Mouse (Mus musculus): ENCODE data around the gene Zfp524. TPM values are rescaled to one million over a fixed set of nuclear protein-coding genes. Genes with fewer than 3 reads are reported as not detected.

The Zfp524 gene
- 52.2 and 54.6 TPM in 2 replicates for polyA plus RNA-seq (2012; rRNA removed)

- H3K36me3 ChIP-seq (ENCODE audit: control insufficient read depth, insufficient read depth, low read length) = peaks cover 31% of the 10 kb centered on the region
- peak within 1 kb of the TSS; percentile 96 for H3K27ac ChIP-seq (ENCODE audit: control insufficient read depth, insufficient read depth, low read length)
- WGBS = under 1% methylated on average over 42 of the region's 42 CpGs
- 0 out of 2 replicates have a peak, but pooled peaks cover under 1% of the 10 kb centered on the region for H3K4me1 ChIP-seq (replicated peaks; ENCODE audit: control insufficient read depth, insufficient read depth, low read length)
- DNase-seq = peak; percentile 97
- peak within 1 kb of the TSS; percentile 79 for H3K4me3 ChIP-seq (ENCODE audit: control insufficient read depth, insufficient read depth, low read length)
- no peaks in the 10 kb centered on the region; the same call in 1 of the 2 replicates for H3K27me3 ChIP-seq (ENCODE audit: control insufficient read depth, insufficient read depth, low read length)
- TF ChIP-seq POLR2A (IDR thresholded peaks at IDR 0.05; ENCODE audit: control insufficient read depth, extremely low read depth, insufficient read depth, low read length, poor library complexity) (peak; percentile 47; the same call in 1 of the 2 replicates), CTCF (IDR thresholded peaks at IDR 0.05; ENCODE audit: borderline replicate concordance, control insufficient read depth, extremely low read depth, insufficient read depth, low read length, poor library complexity) (peak; percentile 13; the same call in 1 of the 2 replicates)
Observed at GRCm38 (mm10) chr7:5014251-5015117, at the start of gene Zfp524, which contains the start of gene Fiz1. Gene Zfp524, plus strand, starts transcription at chr7:5014415. Gene Fiz1, minus strand, starts transcription at chr7:5014697.

DNA sequence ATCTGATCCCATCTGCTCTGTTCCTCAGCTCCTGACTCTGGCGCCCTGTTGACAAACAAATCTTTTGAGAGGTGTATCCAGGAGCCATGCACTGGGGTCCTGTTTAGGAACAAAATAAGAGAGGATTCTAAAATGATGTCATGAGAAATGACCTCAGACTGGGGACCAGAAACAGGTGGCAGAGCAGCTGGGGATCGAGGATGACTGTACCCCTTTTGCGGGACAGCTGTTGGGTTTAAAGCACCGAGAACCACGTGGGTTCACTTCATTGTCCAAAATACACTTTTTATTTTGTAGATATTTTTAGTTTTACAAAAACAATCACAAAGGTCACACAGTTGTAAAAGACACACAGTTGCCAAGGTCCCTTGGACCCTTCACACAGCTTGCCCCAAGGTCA lies 49.2 kb upstream of the Zfp524 start:
- TF ChIP-seq CTCF (IDR thresholded peaks at IDR 0.05; ENCODE audit: borderline replicate concordance, control insufficient read depth, extremely low read depth, insufficient read depth, low read length, poor library complexity) = no peak
- TF ChIP-seq POLR2A (IDR thresholded peaks at IDR 0.05; ENCODE audit: control insufficient read depth, extremely low read depth, insufficient read depth, low read length, poor library complexity) = no peak
- Histone ChIP-seq H3K27ac (ENCODE audit: control insufficient read depth, insufficient read depth, low read length) (no peak overlapping the region), H3K27me3 (ENCODE audit: control insufficient read depth, insufficient read depth, low read length) (no peaks in the 10 kb centered on the region), H3K4me3 (ENCODE audit: control insufficient read depth, insufficient read depth, low read length) (no peak overlapping the region), H3K36me3 (ENCODE audit: control insufficient read depth, insufficient read depth, low read length) (no peaks in the 10 kb centered on the region), H3K4me1 (replicated peaks; ENCODE audit: control insufficient read depth, insufficient read depth, low read length) (peaks cover 4% of the 10 kb centered on the region; the same call in 1 of the 2 replicates)
- WGBS = 70% methylated on average over 5 of the region's 5 CpGs
- no peak for DNase-seq

- Histone ChIP-seq H3K4me1 (replicated peaks; ENCODE audit: control insufficient read depth, insufficient read depth, low read length) (no peaks in the 10 kb centered on the region), H3K36me3 (ENCODE audit: control insufficient read depth, insufficient read depth, low read length) (no peaks in the 10 kb centered on the region), H3K4me3 (ENCODE audit: control insufficient read depth, insufficient read depth, low read length) (no peak within 1 kb of the TSS), H3K27ac (ENCODE audit: control insufficient read depth, insufficient read depth, low read length) (no peak within 1 kb of the TSS), H3K27me3 (ENCODE audit: control insufficient read depth, insufficient read depth, low read length) (0 out of 2 replicates have a peak, but pooled peaks cover 2% of the 10 kb centered on the region)
- 40% methylated on average over 6 of the region's 6 CpGs for WGBS
- TF ChIP-seq POLR2A (IDR thresholded peaks at IDR 0.05; ENCODE audit: control insufficient read depth, extremely low read depth, insufficient read depth, low read length, poor library complexity) (no peak), CTCF (IDR thresholded peaks at IDR 0.05; ENCODE audit: borderline replicate concordance, control insufficient read depth, extremely low read depth, insufficient read depth, low read length, poor library complexity) (no peak)
- DNase-seq = no peak
Observed at GRCm38 (mm10) chr7:4971068-4971467, 43.1 kb upstream of the Zfp524 start, which contains the start of gene Sbk3. Gene Sbk3, minus strand, starts transcription at chr7:4971168.

- 34% methylated on average over 7 of the region's 7 CpGs for WGBS
- H3K27ac ChIP-seq (ENCODE audit: control insufficient read depth, insufficient read depth, low read length) = no peak overlapping the region
- no peak for DNase-seq
Observed at GRCm38 (mm10) chr7:4971710-4972109, 42.5 kb upstream of the Zfp524 start.

DNA sequence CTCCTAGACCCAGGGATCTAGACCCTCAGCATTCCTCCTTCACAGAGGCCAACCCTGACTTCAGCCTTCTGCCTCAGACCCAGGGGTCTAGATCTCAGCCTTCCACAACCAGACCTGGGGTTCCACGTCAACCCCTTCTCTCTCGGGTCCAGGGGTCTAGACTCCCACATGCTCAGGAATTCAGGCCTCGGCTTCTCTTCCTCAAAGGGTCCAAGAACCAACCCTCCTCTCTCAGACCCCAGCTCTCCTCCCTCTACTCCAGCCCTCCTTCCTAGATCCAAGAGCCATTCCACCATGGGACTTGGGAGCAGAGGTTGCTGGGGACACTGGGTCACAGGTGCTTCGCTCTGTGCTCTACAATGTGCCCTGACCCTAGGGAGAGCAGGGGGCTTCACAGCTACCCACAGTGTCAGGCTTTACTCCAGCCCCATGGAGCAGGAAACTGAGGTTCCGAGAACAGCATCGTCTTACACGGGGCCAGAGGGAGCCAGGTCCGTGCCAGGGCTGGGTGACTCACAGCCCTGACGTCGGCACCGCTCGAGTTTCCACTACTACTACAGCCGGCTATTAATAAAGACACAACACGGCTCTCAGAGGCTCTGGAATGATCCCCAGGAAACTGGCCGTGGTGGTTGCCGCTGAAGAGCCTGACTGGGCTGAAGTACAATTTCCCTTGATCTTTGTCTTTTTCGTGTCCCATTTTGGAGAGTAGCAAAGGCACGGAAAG lies 41.7 kb upstream of the Zfp524 start:
- Histone ChIP-seq H3K4me1 (replicated peaks; ENCODE audit: control insufficient read depth, insufficient read depth, low read length) (no peaks in the 10 kb centered on the region), H3K27me3 (ENCODE audit: control insufficient read depth, insufficient read depth, low read length) (0 out of 2 replicates have a peak, but pooled peaks cover 2% of the 10 kb centered on the region), H3K4me3 (ENCODE audit: control insufficient read depth, insufficient read depth, low read length) (no peak overlapping the region), H3K36me3 (ENCODE audit: control insufficient read depth, insufficient read depth, low read length) (no peaks in the 10 kb centered on the region), H3K27ac (ENCODE audit: control insufficient read depth, insufficient read depth, low read length) (no peak overlapping the region)
- 57% methylated on average over 18 of the region's 18 CpGs for WGBS
- no peak for TF ChIP-seq CTCF (IDR thresholded peaks at IDR 0.05; ENCODE audit: borderline replicate concordance, control insufficient read depth, extremely low read depth, insufficient read depth, low read length, poor library complexity)
- no peak for TF ChIP-seq POLR2A (IDR thresholded peaks at IDR 0.05; ENCODE audit: control insufficient read depth, extremely low read depth, insufficient read depth, low read length, poor library complexity)
- no peak for DNase-seq

More at GRCm38 (mm10) chr7:4971710-4972109, 42.5 kb upstream of the Zfp524 start:
- H3K4me1 ChIP-seq (replicated peaks; ENCODE audit: control insufficient read depth, insufficient read depth, low read length) = no peaks in the 10 kb centered on the region
- 0 out of 2 replicates have a peak, but pooled peaks cover 2% of the 10 kb centered on the region for H3K27me3 ChIP-seq (ENCODE audit: control insufficient read depth, insufficient read depth, low read length)
- TF ChIP-seq POLR2A (IDR thresholded peaks at IDR 0.05; ENCODE audit: control insufficient read depth, extremely low read depth, insufficient read depth, low read length, poor library complexity) (no peak), CTCF (IDR thresholded peaks at IDR 0.05; ENCODE audit: borderline replicate concordance, control insufficient read depth, extremely low read depth, insufficient read depth, low read length, poor library complexity) (no peak)
- no peak overlapping the region for H3K4me3 ChIP-seq (ENCODE audit: control insufficient read depth, insufficient read depth, low read length)
- no peaks in the 10 kb centered on the region for H3K36me3 ChIP-seq (ENCODE audit: control insufficient read depth, insufficient read depth, low read length)

- H3K36me3 ChIP-seq (ENCODE audit: control insufficient read depth, insufficient read depth, low read length) = no peaks in the 10 kb centered on the region
- no peak overlapping the region for H3K27ac ChIP-seq (ENCODE audit: control insufficient read depth, insufficient read depth, low read length)
- H3K4me3 ChIP-seq (ENCODE audit: control insufficient read depth, insufficient read depth, low read length) = no peak overlapping the region
- no peaks in the 10 kb centered on the region for H3K4me1 ChIP-seq (replicated peaks; ENCODE audit: control insufficient read depth, insufficient read depth, low read length)
- H3K27me3 ChIP-seq (ENCODE audit: control insufficient read depth, insufficient read depth, low read length) = 0 out of 2 replicates have a peak, but pooled peaks cover 2% of the 10 kb centered on the region
- DNase-seq = no peak
- WGBS = 83% methylated on average over 4 of the region's 4 CpGs
- TF ChIP-seq CTCF (IDR thresholded peaks at IDR 0.05; ENCODE audit: borderline replicate concordance, control insufficient read depth, extremely low read depth, insufficient read depth, low read length, poor library complexity) (no peak), POLR2A (IDR thresholded peaks at IDR 0.05; ENCODE audit: control insufficient read depth, extremely low read depth, insufficient read depth, low read length, poor library complexity) (no peak)
Observed at GRCm38 (mm10) chr7:4975455-4975854, 38.8 kb upstream of the Zfp524 start.
